Comparison of ENCODE assay signal across 34 mouse cellular contexts in genomic region chr10:117421283-117422107, GRCm38 (mm10).
"Had no signal": no experiment of that assay in that cellular context is flagged by ENCODE, and none has a peak within 500 bp of the region (broad histone marks: within the 10 kb centered on the region; RNA-seq: fewer than 3 reads in every experiment).

No protein-coding gene starts in this region.

- H3K36me3 ChIP-seq: heart, embryonic 12.5 days; heart, embryonic 13.5 days; heart, embryonic 15.5 days; hindbrain, embryonic 10.5 days; hindbrain, embryonic 12.5 days; hindbrain, embryonic 13.5 days; hindbrain, embryonic 15.5 days; intestine, embryonic 15.5 days; kidney, embryonic 15.5 days had no signal

- H3K4me3 ChIP-seq: heart, embryonic 12.5 days; heart, embryonic 13.5 days; heart, embryonic 15.5 days; hindbrain, embryonic 10.5 days; hindbrain, embryonic 12.5 days; hindbrain, embryonic 13.5 days; hindbrain, embryonic 15.5 days; intestine, embryonic 15.5 days; kidney, embryonic 15.5 days; layer of hippocampus, adult 2 months; left cerebral cortex, adult 2 months had no signal

- ATAC-seq: hindbrain, embryonic 16.5 days; hindbrain, postnatal 0 days; inflammation-experienced regulatory T-cells, adult 6 months; intestine, embryonic 15.5 days; intestine, embryonic 16.5 days; intestine, postnatal 0 days had no signal

- DNase-seq: heart, postnatal 10 days; heart, postnatal 14 days; heart, postnatal 36 days; heart, postnatal 4 days; kidney, adult 11 months; kidney, adult 18-20 months; kidney, adult 2 months; kidney, adult 8-10 months; kidney, adult 9 months; kidney, postnatal 10 days; kidney, postnatal 14 days; kidney, postnatal 25 days; kidney, postnatal 36 days; kidney, postnatal 4 days; layer of hippocampus, adult 9-11 months; layer of hippocampus, postnatal 36 days had no signal

- H3K27ac ChIP-seq: heart, embryonic 13.5 days; heart, embryonic 15.5 days; hindbrain, embryonic 10.5 days; hindbrain, embryonic 12.5 days; hindbrain, embryonic 13.5 days; hindbrain, embryonic 14.5 days; hindbrain, embryonic 15.5 days; hindbrain, postnatal 0 days; intestine, embryonic 15.5 days; kidney, embryonic 15.5 days; kidney, postnatal 0 days; layer of hippocampus, adult 2 months; left cerebral cortex, adult 2 months had no signal

- H3K27me3 ChIP-seq: heart, embryonic 12.5 days; heart, embryonic 15.5 days; hindbrain, embryonic 12.5 days; hindbrain, embryonic 15.5 days; intestine, embryonic 15.5 days; kidney, embryonic 15.5 days had no signal

- H3K9me3 ChIP-seq: heart, embryonic 13.5 days; heart, embryonic 15.5 days; hindbrain, embryonic 10.5 days; hindbrain, embryonic 12.5 days; hindbrain, embryonic 13.5 days; hindbrain, embryonic 15.5 days; intestine, embryonic 15.5 days; kidney, embryonic 15.5 days had no signal
